Mouse (Mus musculus) thymus, postnatal 10 days (tissue): ENCODE results near the gene St13.

Source experiments
- DNase-seq, 2 experiments: peaks; one replicate each; pipeline ENCODE4 v3.0.0; 2021; ENCODE audit warnings: low spot score in 2 of 2

Gene St13

GRCm38 (mm10) chr15:81320137-81320536, 79.7 kb downstream of the St13 start:
- DNase-seq: no peak

- DNase-seq: no peak
These were observed 80.4 kb downstream of the St13 start for GRCm38 (mm10) chr15:81319462-81319861.

GRCm38 (mm10) chr15:81313928-81314327, 85.9 kb downstream of the St13 start:
- DNase-seq: no peak
